Comparison of ENCODE assay signal across 8 mouse cellular contexts in the genomic region with DNA sequence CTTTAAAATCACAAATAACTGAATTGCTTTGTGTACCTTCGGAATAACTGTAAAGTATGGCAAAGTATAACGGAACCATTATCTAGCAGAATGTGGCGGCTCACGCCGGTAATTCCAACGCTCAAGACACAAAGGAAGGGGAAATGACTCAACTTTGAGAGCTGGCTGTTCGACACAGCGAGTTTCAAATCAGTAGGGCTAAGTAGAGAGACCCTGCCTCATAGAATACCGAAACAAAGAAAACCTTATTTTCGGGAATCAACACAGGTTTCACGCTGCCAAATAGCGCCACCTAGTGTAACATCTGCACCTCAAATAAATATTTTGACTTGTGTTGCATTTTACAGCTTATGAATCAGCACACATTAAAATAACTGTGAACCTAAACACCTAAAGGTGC. TPM values are rescaled to one million over a fixed set of nuclear protein-coding genes. Genes with fewer than 3 reads are reported as not detected.
A peak's percentile ranks its signal among the peaks of the same experiment; 100 is the strongest.
DNase-seq lines count a peak whose midpoint lies in the region; ATAC-seq lines count a peak whose summit lies in the region.

No protein-coding gene starts in this region.

- H3K4me1 ChIP-seq in midbrain, embryonic 11.5 days (ENCODE audit: control insufficient read depth, insufficient read depth, low read length): no peaks in the 10 kb centered on the region
- H3K4me1 ChIP-seq in midbrain, embryonic 13.5 days (replicated peaks): no peaks in the 10 kb centered on the region
- H3K4me1 ChIP-seq in embryonic facial prominence, embryonic 10.5 days: peaks cover 8% of the 10 kb centered on the region; the same call in 1 of the 2 replicates
- no peaks in the 10 kb centered on the region; the same call in 1 of the 2 replicates for H3K4me1 ChIP-seq in liver, embryonic 12.5 days

- ATAC-seq in cerebellum, adult (ENCODE audit: insufficient number of reproducible peaks, low FRiP score, low TSS enrichment): no peak
- ATAC-seq in midbrain, embryonic 11.5 days (ENCODE audit: low FRiP score): no peak
- ATAC-seq in midbrain, embryonic 13.5 days: no peak
- ATAC-seq in liver, embryonic 12.5 days: no peak

- H3K9me3 ChIP-seq in midbrain, embryonic 11.5 days (ENCODE audit: control insufficient read depth, low read length): no peaks in the 10 kb centered on the region
- no peaks in the 10 kb centered on the region for H3K9me3 ChIP-seq in midbrain, embryonic 13.5 days
- H3K9me3 ChIP-seq in embryonic facial prominence, embryonic 10.5 days: no peaks in the 10 kb centered on the region
- no peaks in the 10 kb centered on the region for H3K9me3 ChIP-seq in liver, embryonic 12.5 days (replicated peaks)

- DNase-seq in cerebellum, adult 11 months: peak; percentile 51
- DNase-seq in midbrain, embryonic 11.5 days (ENCODE audit: low spot score, missing footprints): peak; percentile 94
- DNase-seq in adrenal gland, postnatal 14 days: peak; percentile 61
- peak; percentile 34 for DNase-seq in embryonic facial prominence, embryonic 10.5 days (ENCODE audit: low spot score)
- peak; percentile 56 for DNase-seq in thymus, postnatal 14 days

- 55% methylated on average over 12 of the region's 12 CpGs for WGBS in midbrain, embryonic 11.5 days
- 62% methylated on average over 12 of the region's 12 CpGs for WGBS in midbrain, embryonic 13.5 days
- WGBS in embryonic facial prominence, embryonic 10.5 days: 58% methylated on average over 12 of the region's 12 CpGs
- WGBS in liver, embryonic 12.5 days (ENCODE audit: insufficient replicate concordance): 35% methylated on average over 12 of the region's 12 CpGs

- H3K4me3 ChIP-seq in midbrain, embryonic 11.5 days (ENCODE audit: low read depth, low read length): no peak overlapping the region
- H3K4me3 ChIP-seq in midbrain, embryonic 13.5 days (replicated peaks): no peak overlapping the region
- no peak overlapping the region for H3K4me3 ChIP-seq in embryonic facial prominence, embryonic 10.5 days
- H3K4me3 ChIP-seq in liver, embryonic 12.5 days: no peak overlapping the region

- no peak overlapping the region for H3K27ac ChIP-seq in midbrain, embryonic 11.5 days (ENCODE audit: low read depth, low read length)
- H3K27ac ChIP-seq in midbrain, embryonic 13.5 days: no peak overlapping the region
- no peak overlapping the region for H3K27ac ChIP-seq in embryonic facial prominence, embryonic 10.5 days (replicated peaks)
- no peak overlapping the region for H3K27ac ChIP-seq in liver, embryonic 12.5 days

- H3K4me2 ChIP-seq in midbrain, embryonic 11.5 days: no peak overlapping the region
- H3K4me2 ChIP-seq in midbrain, embryonic 13.5 days (replicated peaks): no peak overlapping the region
- peak overlapping the region; percentile 40 for H3K4me2 ChIP-seq in liver, embryonic 12.5 days

- no peaks in the 10 kb centered on the region for H3K36me3 ChIP-seq in midbrain, embryonic 11.5 days (ENCODE audit: control insufficient read depth, insufficient read depth, low read length)
- H3K36me3 ChIP-seq in midbrain, embryonic 13.5 days: no peaks in the 10 kb centered on the region
- H3K36me3 ChIP-seq in embryonic facial prominence, embryonic 10.5 days (replicated peaks): no peaks in the 10 kb centered on the region
- H3K36me3 ChIP-seq in liver, embryonic 12.5 days: no peaks in the 10 kb centered on the region

- H3K9ac ChIP-seq in midbrain, embryonic 11.5 days (ENCODE audit: low read length): no peak overlapping the region
- no peak overlapping the region for H3K9ac ChIP-seq in midbrain, embryonic 13.5 days (replicated peaks)
- H3K9ac ChIP-seq in liver, embryonic 12.5 days: no peak overlapping the region

- no peaks in the 10 kb centered on the region for H3K27me3 ChIP-seq in midbrain, embryonic 11.5 days (ENCODE audit: control insufficient read depth, insufficient read depth, low read length)
- H3K27me3 ChIP-seq in midbrain, embryonic 13.5 days: no peaks in the 10 kb centered on the region
- H3K27me3 ChIP-seq in embryonic facial prominence, embryonic 10.5 days (replicated peaks; ENCODE audit: low read depth, poor library complexity, severe bottlenecking): peaks cover 11% of the 10 kb centered on the region
- H3K27me3 ChIP-seq in liver, embryonic 12.5 days (replicated peaks): 0 out of 2 replicates have a peak, but pooled peaks cover 8% of the 10 kb centered on the region

RNA-seq across cellular contexts. Expression of a gene that starts 14.1 kb away (rescaled TPM):
- polyA plus RNA-seq in midbrain, embryonic 11.5 days (2014; fragmentation: Nextera tagmentation; extraction: Ambion mirVana): 18.3 and 21.7 TPM in 2 replicates
- polyA plus RNA-seq in midbrain, embryonic 13.5 days (2015; fragmentation: Nextera tagmentation; extraction: Ambion mirVana): 31.3 and 34.4 TPM in 2 replicates
- total RNA-seq in adrenal gland, postnatal 14 days (2021): 68.8 and 95.8 TPM in 2 replicates
- 17.7 and 22.4 TPM in 2 replicates for polyA plus RNA-seq in embryonic facial prominence, embryonic 10.5 days (2016; fragmentation: Nextera tagmentation; extraction: Ambion mirVana)
- 6.1 and 7.8 TPM in 2 replicates for polyA plus RNA-seq in liver, embryonic 12.5 days (2016; fragmentation: Nextera tagmentation; extraction: Ambion mirVana)

RNA-seq across cellular contexts. Expression of a gene that starts 31.7 kb away (rescaled TPM):
- polyA plus RNA-seq in midbrain, embryonic 11.5 days (2014; fragmentation: Nextera tagmentation; extraction: Ambion mirVana): 14.1 and 16.5 TPM in 2 replicates
- 14.2 TPM in 2 replicates for polyA plus RNA-seq in midbrain, embryonic 13.5 days (2015; fragmentation: Nextera tagmentation; extraction: Ambion mirVana)
- 21.3 and 24.4 TPM in 2 replicates for total RNA-seq in adrenal gland, postnatal 14 days (2021)
- polyA plus RNA-seq in embryonic facial prominence, embryonic 10.5 days (2016; fragmentation: Nextera tagmentation; extraction: Ambion mirVana): 12.6 and 13.1 TPM in 2 replicates
- polyA plus RNA-seq in liver, embryonic 12.5 days (2016; fragmentation: Nextera tagmentation; extraction: Ambion mirVana): 9.2 and 9.5 TPM in 2 replicates

Comparison
In these comparisons a context has a peak if more than half of its experiments do, and no peak if none do; other contexts are left out.
1. DNase-seq: peak in every context shown above with its lines; median percentile 94 in midbrain, embryonic 11.5 days; 61 in adrenal gland, postnatal 14 days; 56 in thymus, postnatal 14 days; 51 in cerebellum, adult 11 months; 34 in embryonic facial prominence, embryonic 10.5 days.